Mouse (Mus musculus): Measurements from ENCODE around the gene Faf2. TPM values are rescaled to one million over a fixed set of nuclear protein-coding genes. Genes with fewer than 3 reads are reported as not detected.

The Faf2 gene
- polyA plus RNA-seq, 1 experiment = 47.0 TPM

- DNase-seq (ENCODE audit: low read depth) = no peak
- TF ChIP-seq POLR2A (IDR thresholded peaks at IDR 0.05; ENCODE audit: borderline replicate concordance, extremely low read depth, insufficient read depth, insufficient read length, poor library complexity, severe bottlenecking) (no peak), CTCF (IDR thresholded peaks at IDR 0.05; ENCODE audit: borderline replicate concordance, extremely low read depth, insufficient read depth, insufficient read length) (no peak)
Observed at GRCm38 (mm10) chr13:54684140-54684896, 62.7 kb downstream of the Faf2 start.

GRCm38 (mm10) chr13:54685174-54685573, 63.6 kb downstream of the Faf2 start:
- TF ChIP-seq POLR2A (IDR thresholded peaks at IDR 0.05; ENCODE audit: borderline replicate concordance, extremely low read depth, insufficient read depth, insufficient read length, poor library complexity, severe bottlenecking) (no peak), CTCF (IDR thresholded peaks at IDR 0.05; ENCODE audit: borderline replicate concordance, extremely low read depth, insufficient read depth, insufficient read length) (peak; percentile 58; the same call in 1 of the 2 replicates)
- DNase-seq (ENCODE audit: low read depth) = peak; percentile 28

GRCm38 (mm10) chr13:54686139-54687053, 64.8 kb downstream of the Faf2 start:
- DNase-seq (ENCODE audit: low read depth) = peak; percentile 24
- TF ChIP-seq CTCF (IDR thresholded peaks at IDR 0.05; ENCODE audit: borderline replicate concordance, extremely low read depth, insufficient read depth, insufficient read length) = no peak
- no peak for TF ChIP-seq POLR2A (IDR thresholded peaks at IDR 0.05; ENCODE audit: borderline replicate concordance, extremely low read depth, insufficient read depth, insufficient read length, poor library complexity, severe bottlenecking)

DNA sequence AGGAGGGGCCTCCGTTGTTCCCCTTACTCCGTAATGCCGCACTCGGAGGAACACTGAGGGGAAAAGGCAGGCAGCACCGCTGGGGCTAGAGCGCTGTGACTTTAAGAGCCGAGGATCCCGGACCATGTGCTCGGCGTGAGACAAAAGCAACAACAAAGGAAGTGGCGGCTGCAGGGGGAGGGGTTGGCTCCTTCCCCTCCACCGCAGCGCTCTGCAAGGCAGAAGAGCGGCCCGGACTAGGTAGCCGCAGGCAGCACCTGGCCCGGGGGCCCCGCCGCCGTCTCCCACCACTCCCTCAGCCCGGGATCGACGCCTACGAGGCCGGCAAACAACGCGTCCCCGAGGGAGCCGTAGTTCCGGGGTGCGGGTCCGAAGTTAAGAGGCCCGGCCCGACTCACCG, 65.5 kb downstream of the Faf2 start:
- TF ChIP-seq CTCF (IDR thresholded peaks at IDR 0.05; ENCODE audit: borderline replicate concordance, extremely low read depth, insufficient read depth, insufficient read length) = no peak
- no peak; the same call in 1 of the 2 replicates for TF ChIP-seq POLR2A (IDR thresholded peaks at IDR 0.05; ENCODE audit: borderline replicate concordance, extremely low read depth, insufficient read depth, insufficient read length, poor library complexity, severe bottlenecking)
- DNase-seq (ENCODE audit: low read depth) = peak; percentile 94

GRCm38 (mm10) chr13:54687575-54688424, 66.2 kb downstream of the Faf2 start:
- peak; percentile 54 for TF ChIP-seq POLR2A (IDR thresholded peaks at IDR 0.05; ENCODE audit: borderline replicate concordance, extremely low read depth, insufficient read depth, insufficient read length, poor library complexity, severe bottlenecking)
- TF ChIP-seq CTCF (IDR thresholded peaks at IDR 0.05; ENCODE audit: borderline replicate concordance, extremely low read depth, insufficient read depth, insufficient read length) = no peak
- peak; percentile 98 for DNase-seq (ENCODE audit: low read depth)

DNA sequence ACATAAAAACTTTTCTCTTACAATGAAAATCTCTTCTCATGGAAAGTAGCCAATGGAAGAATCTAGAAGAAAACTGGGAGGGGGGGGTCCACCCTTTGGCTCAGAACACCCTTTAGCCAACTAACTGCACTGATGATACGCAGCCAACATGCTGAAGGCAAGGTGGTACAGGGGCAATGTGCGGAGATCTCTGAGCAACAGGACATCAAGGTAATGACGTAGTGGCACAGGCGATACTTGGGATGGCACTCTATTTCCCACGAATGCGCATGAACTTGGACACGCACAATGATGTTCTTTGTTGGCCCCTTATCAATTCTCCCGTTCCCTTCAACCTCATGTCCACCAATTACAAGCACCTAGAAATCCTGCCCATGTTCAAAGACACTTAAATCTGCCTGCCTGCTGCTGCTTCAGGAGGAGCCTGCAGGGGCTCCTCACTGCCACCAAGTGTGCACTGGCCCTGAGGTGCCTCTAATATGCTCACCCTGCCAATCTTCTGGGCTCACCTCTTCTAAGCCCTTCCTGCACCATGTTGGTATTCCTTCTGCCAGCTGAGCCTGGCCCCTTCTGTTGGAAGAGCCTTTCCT, 68.7 kb downstream of the Faf2 start:
- TF ChIP-seq POLR2A (IDR thresholded peaks at IDR 0.05; ENCODE audit: borderline replicate concordance, extremely low read depth, insufficient read depth, insufficient read length, poor library complexity, severe bottlenecking) = no peak
- TF ChIP-seq CTCF (IDR thresholded peaks at IDR 0.05; ENCODE audit: borderline replicate concordance, extremely low read depth, insufficient read depth, insufficient read length) = no peak
- DNase-seq (ENCODE audit: low read depth) = no peak

- DNase-seq (ENCODE audit: low read depth) = no peak
- TF ChIP-seq CTCF (IDR thresholded peaks at IDR 0.05; ENCODE audit: borderline replicate concordance, extremely low read depth, insufficient read depth, insufficient read length) (no peak), POLR2A (IDR thresholded peaks at IDR 0.05; ENCODE audit: borderline replicate concordance, extremely low read depth, insufficient read depth, insufficient read length, poor library complexity, severe bottlenecking) (no peak)
Observed at GRCm38 (mm10) chr13:54691737-54692136, 70.2 kb downstream of the Faf2 start.

- DNase-seq (ENCODE audit: low read depth) = no peak
- TF ChIP-seq CTCF (IDR thresholded peaks at IDR 0.05; ENCODE audit: borderline replicate concordance, extremely low read depth, insufficient read depth, insufficient read length) (no peak), POLR2A (IDR thresholded peaks at IDR 0.05; ENCODE audit: borderline replicate concordance, extremely low read depth, insufficient read depth, insufficient read length, poor library complexity, severe bottlenecking) (no peak)
Observed at GRCm38 (mm10) chr13:54692711-54693557, 71.3 kb downstream of the Faf2 start.

DNA sequence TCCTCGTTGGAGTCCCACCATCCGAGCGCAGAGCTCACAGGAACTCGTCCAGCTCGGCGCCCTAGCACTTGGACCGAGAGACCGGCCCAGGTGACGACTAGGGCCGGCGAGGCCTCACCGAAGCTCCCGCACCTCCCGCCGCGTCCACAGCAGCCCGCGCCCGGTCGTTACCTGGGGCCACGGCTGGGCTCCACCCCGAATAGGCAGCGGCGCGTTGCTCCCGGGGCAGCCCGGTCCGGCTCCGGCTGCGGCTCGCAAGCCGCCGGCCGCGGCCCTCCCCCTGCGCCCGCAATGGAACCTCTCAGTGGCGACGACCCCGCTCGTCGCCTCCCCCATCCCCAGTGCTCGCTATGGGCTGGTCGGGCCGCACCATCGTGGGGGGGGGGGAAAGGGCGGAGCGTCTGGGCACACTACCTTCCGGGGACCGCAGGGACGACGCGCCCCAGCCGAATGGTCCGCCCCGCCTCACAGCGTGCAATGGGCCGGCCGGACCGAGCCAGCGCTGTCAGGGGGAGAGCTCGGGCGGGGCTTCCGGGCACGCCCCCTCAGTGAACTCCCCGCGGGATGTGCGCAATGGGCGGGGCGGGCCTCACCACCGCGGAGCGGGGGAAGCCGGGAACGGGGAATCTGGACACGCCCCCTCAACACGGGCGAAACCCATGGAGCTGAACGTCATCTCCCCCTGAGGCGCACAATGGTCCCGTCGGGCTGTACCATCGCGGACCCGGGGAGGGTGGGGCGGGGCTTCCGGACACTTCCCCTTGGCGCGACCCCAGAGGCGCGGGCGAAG, 72.2 kb downstream of the Faf2 start, which contains the start of gene Rnf44:
TSS of gene Rnf44 (minus strand) at position 350 of the 790 bp plus-strand sequence.
- TF ChIP-seq POLR2A (IDR thresholded peaks at IDR 0.05; ENCODE audit: borderline replicate concordance, extremely low read depth, insufficient read depth, insufficient read length, poor library complexity, severe bottlenecking) (peak; percentile 94), CTCF (IDR thresholded peaks at IDR 0.05; ENCODE audit: borderline replicate concordance, extremely low read depth, insufficient read depth, insufficient read length) (no peak)
- peak; percentile 100 for DNase-seq (ENCODE audit: low read depth)

Data from brain, embryonic 14.5 days (tissue).